Mouse (Mus musculus) embryonic facial prominence, embryonic 14.5 days (tissue): ENCODE measurements around the gene Rpl36a. TPM values are rescaled to one million over a fixed set of nuclear protein-coding genes. Genes with fewer than 3 reads are reported as not detected.
A peak's percentile ranks its signal among the peaks of the same experiment; 100 is the strongest.

ENCODE experiments used
- ATAC-seq: fragments of 200-750 bp; cut with Nextera tagmentation; 2 replicates; pipeline ENCODE4 v1.8.0; 2017; ENCODE audit warnings: low read depth, moderate number of reproducible peaks, moderate TSS enrichment
- DNase-seq: peaks from one replicate; pipeline ENCODE4 v3.0.0-alpha.2; 2015; ENCODE audit warnings: low spot score
- H3K27ac ChIP-seq: fragments of 300-500 bp; sonication (generic); replicated peaks from 2 replicates; pipeline ENCODE4 v1.5.1; 2014; ENCODE audit warnings: low read depth, mild to moderate bottlenecking, low read length, moderate library complexity
- H3K27me3 ChIP-seq: fragments of 300-500 bp; sonication (generic); replicated peaks from 2 replicates; pipeline ENCODE4 v1.6.1; 2014; ENCODE audit warnings: low read length; ENCODE audit not compliant: control insufficient read depth, insufficient read depth
- H3K36me3 ChIP-seq: fragments of 300-500 bp; sonication (generic); 2 replicates; pipeline ENCODE4 v1.6.1; 2014; ENCODE audit warnings: low read length, mixed read lengths; ENCODE audit not compliant: control insufficient read depth, insufficient read depth
- H3K4me1 ChIP-seq: fragments of 300-500 bp; sonication (generic); 2 replicates; pipeline ENCODE4 v1.6.1; 2014; ENCODE audit warnings: antibody characterized with exemption, low read length; ENCODE audit not compliant: control insufficient read depth, insufficient read depth
- H3K4me2 ChIP-seq: fragments of 300-500 bp; sonication (generic); 2 replicates; pipeline ENCODE4 v1.6.1; 2014; ENCODE audit warnings: low read depth, mild to moderate bottlenecking, low read length, moderate library complexity, mixed read lengths
- H3K4me3 ChIP-seq: fragments of 300-500 bp; sonication (generic); 2 replicates; pipeline ENCODE4 v1.5.1; 2014; ENCODE audit warnings: low read depth, mild to moderate bottlenecking, low read length
- H3K9ac ChIP-seq: fragments of 300-500 bp; sonication (generic); 2 replicates; pipeline ENCODE4 v1.6.1; 2014; ENCODE audit warnings: low read depth, mild to moderate bottlenecking, low read length, moderate library complexity, mixed read lengths
- H3K9me3 ChIP-seq: fragments of 300-500 bp; sonication (generic); 2 replicates; pipeline ENCODE4 v1.6.1; 2016; ENCODE audit warnings: low read length; ENCODE audit not compliant: control insufficient read depth
- WGBS: fragments of 180-500 bp; shearing (Covaris S2); extraction: QIAGEN DNeasy Blood & Tissue Kit; methylation state at CpG from one replicate; pipeline ENCODE4 v1.1.7; 2014; 5-methylcytosine and 5-hydroxymethylcytosine counted together
- polyA plus RNA-seq: library from polyadenylated mRNA; unstranded; fragments of >200 nt; fragmentation: Nextera tagmentation; extraction: Ambion mirVana; gene quantifications from 2 replicates; pipeline ENCODE4 v1.2.1, GENCODE M21; 2014

Rpl36a gene
- polyA plus RNA-seq, 1 experiment from 2014 or later = 585 TPM

DNA sequence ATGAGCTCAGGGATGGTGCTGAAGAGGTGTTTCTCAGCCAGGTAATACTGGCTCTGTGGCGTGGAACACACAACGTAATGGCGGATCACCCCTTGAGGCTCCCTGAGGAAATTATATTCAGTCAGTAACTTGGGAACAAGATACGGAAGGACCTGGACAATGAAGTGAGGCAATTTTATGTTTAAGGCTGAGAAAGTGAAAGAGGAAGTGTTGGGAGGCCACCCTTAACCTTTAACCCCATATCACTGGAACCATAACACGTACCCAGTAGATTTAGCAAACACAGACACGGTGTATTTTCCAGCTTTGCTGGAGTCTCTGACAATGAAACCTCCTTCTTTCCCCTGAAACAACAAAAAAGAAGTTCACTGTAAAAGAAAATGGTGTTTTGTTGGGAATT is 31.0 kb upstream of the Rpl36a start:
- ATAC-seq (no peak), DNase-seq (no peak)
- WGBS = 67% methylated on average over 6 of the region's 6 CpGs
- no peak overlapping the region for H3K4me3 ChIP-seq
- no peaks in the 10 kb centered on the region for H3K9me3 ChIP-seq
- H3K4me2 ChIP-seq = no peak overlapping the region
- H3K36me3 ChIP-seq = no peaks in the 10 kb centered on the region
- H3K9ac ChIP-seq = no peak overlapping the region
- no peak overlapping the region for H3K27ac ChIP-seq
- no peaks in the 10 kb centered on the region for H3K27me3 ChIP-seq
- H3K4me1 ChIP-seq = no peaks in the 10 kb centered on the region

DNA sequence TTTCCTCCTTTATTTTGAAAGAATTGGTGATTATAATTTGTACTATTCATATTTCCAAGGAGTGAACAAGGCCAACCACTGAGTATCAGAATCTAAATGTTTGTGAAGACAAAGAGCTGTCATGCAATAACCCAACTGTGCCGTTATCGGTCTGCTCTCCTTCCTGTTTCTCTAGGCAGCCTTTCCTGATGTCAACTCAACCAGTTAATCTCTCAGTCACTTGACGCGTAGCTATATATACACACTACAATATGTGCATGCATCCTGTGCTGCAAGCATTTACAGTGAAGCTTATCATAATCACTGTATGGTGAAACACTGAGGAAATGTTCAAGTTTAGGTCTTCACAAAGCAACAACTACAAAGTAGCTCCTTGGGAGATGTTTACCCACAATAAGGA is 21.1 kb upstream of the Rpl36a start:
- H3K27ac ChIP-seq = no peak overlapping the region
- H3K36me3 ChIP-seq = no peaks in the 10 kb centered on the region
- DNase-seq (no peak), ATAC-seq (no peak)
- no peaks in the 10 kb centered on the region for H3K4me1 ChIP-seq
- H3K9ac ChIP-seq = no peak overlapping the region
- no peak overlapping the region for H3K4me2 ChIP-seq
- no peaks in the 10 kb centered on the region for H3K9me3 ChIP-seq
- H3K4me3 ChIP-seq = no peak overlapping the region
- 79% methylated on average over 4 of the region's 4 CpGs for WGBS
- no peaks in the 10 kb centered on the region for H3K27me3 ChIP-seq

DNA sequence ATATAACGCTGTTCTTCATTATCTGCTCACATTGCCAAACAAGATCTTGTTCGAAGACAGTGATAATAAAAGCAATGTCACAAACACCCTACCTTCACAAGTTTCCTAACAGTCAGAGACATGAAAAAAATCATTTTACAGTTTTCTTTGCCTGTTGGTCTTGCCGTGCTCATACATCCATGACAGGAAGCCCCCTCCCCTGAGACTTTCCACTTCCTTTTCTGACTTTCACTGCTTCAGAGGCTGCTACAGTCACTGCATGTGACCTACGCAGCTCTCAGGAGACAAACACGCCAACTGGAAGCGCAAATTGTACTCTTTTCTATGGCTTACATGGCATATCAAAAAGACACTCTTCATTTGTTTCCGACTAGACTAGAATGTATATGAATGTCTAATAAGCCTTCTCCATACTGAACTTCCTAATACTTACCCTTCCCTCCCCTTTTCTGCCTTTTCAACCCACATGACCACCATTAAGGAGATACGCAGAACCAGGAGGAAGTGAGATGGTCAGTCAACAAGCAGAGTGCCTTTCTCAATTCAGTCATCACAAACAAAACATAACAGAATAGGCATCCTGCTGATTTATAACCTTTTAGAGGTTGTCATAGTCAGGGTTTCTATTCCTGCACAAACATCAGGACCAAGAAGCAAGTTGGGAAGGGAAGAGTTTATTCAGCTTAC is 18.8 kb upstream of the Rpl36a start:
- no peak overlapping the region for H3K4me3 ChIP-seq
- 81% methylated on average over 8 of the region's 8 CpGs for WGBS
- no peak overlapping the region for H3K9ac ChIP-seq
- no peak overlapping the region for H3K27ac ChIP-seq
- no peak overlapping the region for H3K4me2 ChIP-seq
- H3K27me3 ChIP-seq = no peaks in the 10 kb centered on the region
- no peak for ATAC-seq
- H3K4me1 ChIP-seq = no peaks in the 10 kb centered on the region
- no peaks in the 10 kb centered on the region for H3K9me3 ChIP-seq
- H3K36me3 ChIP-seq = no peaks in the 10 kb centered on the region
- DNase-seq = no peak

DNA sequence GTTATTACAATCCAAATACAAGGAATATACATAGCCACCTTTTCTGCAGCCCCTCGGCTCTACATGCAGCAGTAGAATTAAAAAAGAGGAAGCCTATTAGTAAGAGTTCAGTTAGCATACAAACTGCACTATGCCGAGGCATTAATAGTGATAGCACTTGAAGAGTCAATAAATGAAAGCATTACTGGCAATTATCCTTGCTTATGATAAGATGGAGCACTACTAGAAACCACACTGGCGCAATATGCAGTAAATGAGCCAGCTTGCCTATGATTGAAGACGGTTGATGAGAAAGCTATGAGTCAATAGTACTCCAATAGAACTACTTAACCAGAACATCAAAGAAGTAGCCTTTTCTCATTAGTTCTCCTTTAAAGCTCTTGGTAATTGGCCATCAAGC is 7.6 kb upstream of the Rpl36a start:
- no peak overlapping the region for H3K4me2 ChIP-seq
- no peaks in the 10 kb centered on the region for H3K36me3 ChIP-seq
- H3K9ac ChIP-seq = no peak overlapping the region
- no peak overlapping the region for H3K4me3 ChIP-seq
- no peaks in the 10 kb centered on the region for H3K4me1 ChIP-seq
- DNase-seq (no peak), ATAC-seq (no peak)
- H3K27ac ChIP-seq = no peak overlapping the region
- WGBS = 83% methylated on average over 4 of the region's 4 CpGs
- no peaks in the 10 kb centered on the region for H3K9me3 ChIP-seq
- H3K27me3 ChIP-seq = no peaks in the 10 kb centered on the region; the same call in 1 of the 2 replicates

DNA sequence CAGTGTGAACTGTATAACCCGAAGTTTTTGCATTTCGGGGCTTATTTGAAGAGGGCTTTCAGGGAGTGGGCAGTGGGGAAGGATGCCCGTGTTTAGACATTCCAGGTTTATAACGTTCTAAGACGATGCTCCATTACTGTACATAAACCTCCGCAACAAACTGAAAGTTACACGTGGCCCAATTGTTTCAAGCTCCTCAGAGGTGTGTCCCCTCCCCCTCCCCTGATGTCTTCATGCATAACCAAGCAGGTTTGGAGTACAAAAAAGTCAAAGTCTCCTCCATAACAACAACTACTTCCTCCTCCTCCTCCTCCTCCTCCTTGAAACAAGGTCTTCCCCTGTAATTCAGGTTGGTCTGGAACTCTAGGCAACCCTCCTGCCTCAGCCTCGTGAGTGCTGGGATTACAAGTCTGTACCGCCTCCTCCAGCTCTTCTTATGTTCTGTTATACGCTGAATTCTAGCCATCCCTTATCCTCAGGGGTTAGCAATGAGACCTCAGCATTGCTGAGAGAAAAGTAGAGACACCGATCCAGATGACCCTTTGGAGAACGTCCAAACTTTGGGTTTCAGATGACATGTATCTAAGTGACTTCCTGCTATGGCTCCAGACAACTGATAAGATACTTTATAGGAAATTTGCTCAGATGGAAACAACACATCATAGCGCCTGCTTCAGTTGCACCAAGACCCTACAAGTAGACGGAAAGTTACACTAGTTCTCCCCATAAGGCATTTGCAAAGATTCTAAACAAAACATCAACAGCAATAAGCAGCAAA is 4.7 kb upstream of the Rpl36a start:
- Histone ChIP-seq H3K9ac (no peak overlapping the region), H3K36me3 (no peaks in the 10 kb centered on the region), H3K27me3 (no peaks in the 10 kb centered on the region; the same call in 1 of the 2 replicates), H3K4me3 (no peak overlapping the region), H3K4me1 (no peaks in the 10 kb centered on the region), H3K27ac (no peak overlapping the region), H3K4me2 (no peak overlapping the region), H3K9me3 (no peaks in the 10 kb centered on the region)
- WGBS = 85% methylated on average over 14 of the region's 14 CpGs
- DNase-seq (no peak), ATAC-seq (no peak)

DNA sequence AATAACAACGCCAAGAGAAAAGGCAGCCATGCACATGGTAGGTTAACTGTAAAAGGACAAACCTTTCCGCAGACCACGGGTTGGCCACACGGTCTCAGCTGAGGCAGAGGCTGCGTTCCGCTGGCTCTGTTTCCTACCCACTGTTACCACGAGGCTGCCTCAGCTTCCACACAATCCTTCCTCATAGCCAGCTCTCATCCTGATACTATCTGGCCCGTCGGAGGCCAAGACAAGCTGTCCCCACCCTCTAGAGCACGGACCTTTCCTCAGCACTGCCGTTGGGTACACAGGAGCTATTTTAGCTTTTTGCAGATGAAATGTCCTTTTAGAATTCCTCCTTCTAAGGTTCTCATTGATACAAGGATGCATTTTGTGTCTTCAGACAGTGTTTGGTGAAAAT is 3.2 kb upstream of the Rpl36a start:
- H3K27ac ChIP-seq = no peak overlapping the region
- no peak overlapping the region for H3K9ac ChIP-seq
- DNase-seq = no peak
- peaks cover 3% of the 10 kb centered on the region; the same call in 1 of the 2 replicates for H3K36me3 ChIP-seq
- H3K4me3 ChIP-seq = no peak overlapping the region
- no peaks in the 10 kb centered on the region for H3K4me1 ChIP-seq
- no peaks in the 10 kb centered on the region; the same call in 1 of the 2 replicates for H3K27me3 ChIP-seq
- H3K9me3 ChIP-seq = no peaks in the 10 kb centered on the region
- 92% methylated on average over 6 of the region's 11 CpGs for WGBS
- ATAC-seq = no peak
- H3K4me2 ChIP-seq = no peak overlapping the region

DNA sequence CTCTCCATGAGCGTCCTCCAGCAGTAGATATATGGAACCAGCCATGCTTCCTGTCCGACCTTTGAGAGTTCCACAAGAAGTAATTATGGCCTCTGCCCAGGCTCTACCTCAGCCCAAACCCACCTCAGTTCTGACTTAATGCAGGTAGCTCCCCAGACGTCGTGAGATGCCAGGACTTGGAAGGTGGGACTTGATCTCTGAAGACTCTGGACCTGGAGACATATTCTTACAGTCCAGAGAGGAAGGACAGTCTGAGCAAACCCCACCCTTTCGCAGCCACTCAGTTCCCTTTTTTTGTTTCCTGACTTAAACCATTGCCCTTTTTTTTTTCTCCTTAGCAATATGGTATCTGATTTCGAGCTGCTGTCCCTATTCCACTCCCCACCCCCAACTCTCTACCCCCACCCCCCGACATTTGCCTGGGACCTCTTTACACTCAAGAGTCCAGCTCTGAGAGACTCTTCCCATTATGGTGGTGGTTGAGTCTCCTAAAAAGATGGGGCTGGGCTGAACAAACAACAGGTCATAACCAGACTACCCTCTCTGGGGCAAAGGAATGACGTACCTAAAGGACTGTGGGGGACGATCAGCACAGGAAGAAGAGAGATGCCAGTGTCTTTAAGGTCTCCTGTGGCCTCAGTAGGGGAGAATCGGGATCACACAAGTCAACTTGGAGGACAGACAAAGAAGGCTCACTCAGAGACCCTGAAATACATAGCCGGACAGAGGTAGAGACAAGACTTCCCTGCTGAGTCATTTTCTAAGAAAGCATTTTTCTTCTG is 2.4 kb upstream of the Rpl36a start, which contains the start of gene Btk:
Btk (minus strand) TSS at position 683 of the 782 bp plus-strand sequence.
- Histone ChIP-seq H3K36me3 (peaks cover 7% of the 10 kb centered on the region), H3K9me3 (no peaks in the 10 kb centered on the region), H3K27me3 (no peaks in the 10 kb centered on the region; the same call in 1 of the 2 replicates), H3K4me2 (no peak within 1 kb of the TSS), H3K4me1 (no peaks in the 10 kb centered on the region), H3K4me3 (no peak within 1 kb of the TSS), H3K27ac (no peak within 1 kb of the TSS), H3K9ac (no peak within 1 kb of the TSS)
- ATAC-seq (no peak), DNase-seq (no peak)
- 79% methylated on average over 11 of the region's 11 CpGs for WGBS

DNA sequence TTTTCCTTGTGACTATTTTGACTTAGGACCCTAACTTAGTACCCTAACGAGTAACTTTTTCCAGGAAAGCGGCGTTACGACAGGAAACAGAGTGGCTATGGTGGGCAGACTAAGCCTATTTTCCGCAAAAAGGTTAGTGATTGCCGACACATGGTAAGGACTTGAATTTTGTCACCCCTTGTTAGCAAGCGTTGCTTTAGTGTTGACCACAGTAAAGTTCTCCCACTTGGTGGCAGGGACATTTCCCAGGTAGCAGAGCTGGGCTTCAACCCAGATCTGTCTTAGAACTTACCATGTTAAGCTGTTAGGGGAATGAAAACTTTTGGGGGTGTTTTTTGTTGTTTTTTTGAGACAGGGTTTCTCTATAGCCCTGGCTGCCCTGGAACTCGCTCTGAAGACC is 993 bp downstream of the Rpl36a start:
- Histone ChIP-seq H3K4me2 (peak overlapping the region; percentile 61), H3K36me3 (peaks cover 13% of the 10 kb centered on the region), H3K27ac (no peak overlapping the region), H3K4me1 (no peaks in the 10 kb centered on the region), H3K9ac (peak overlapping the region; percentile 81), H3K27me3 (no peaks in the 10 kb centered on the region), H3K4me3 (peak overlapping the region; percentile 55), H3K9me3 (no peaks in the 10 kb centered on the region)
- DNase-seq (no peak), ATAC-seq (no peak)
- WGBS = 25% methylated on average over 8 of the region's 8 CpGs
